Mouse (Mus musculus) embryonic facial prominence, embryonic 12.5 days (tissue): ENCODE results near the gene Efhd1. TPM values are rescaled to one million over a fixed set of nuclear protein-coding genes. Genes with fewer than 3 reads are reported as not detected.

ENCODE experiments used
- ATAC-seq: fragments of 200-750 bp; cut with Nextera tagmentation; 2 replicates; pipeline ENCODE4 v1.8.0; 2017; ENCODE audit not compliant: insufficient number of reproducible peaks, insufficient read depth, low FRiP score, low TSS enrichment
- H3K27ac ChIP-seq: fragments of 300-500 bp; sonication (generic); 2 replicates; pipeline ENCODE4 v1.5.1; 2016; ENCODE audit warnings: mild to moderate bottlenecking
- H3K27me3 ChIP-seq: fragments of 300-500 bp; sonication (generic); 2 replicates; pipeline ENCODE4 v1.6.1; 2016; ENCODE audit warnings: mild to moderate bottlenecking, moderate library complexity
- H3K36me3 ChIP-seq: fragments of 300-500 bp; sonication (generic); 2 replicates; pipeline ENCODE4 v1.6.1; 2016; ENCODE audit warnings: mild to moderate bottlenecking
- H3K4me1 ChIP-seq: fragments of 300-500 bp; sonication (generic); 2 replicates; pipeline ENCODE4 v1.6.1; 2016
- H3K4me2 ChIP-seq: fragments of 300-500 bp; sonication (generic); replicated peaks from 2 replicates; pipeline ENCODE4 v1.6.1; 2016; ENCODE audit warnings: mild to moderate bottlenecking, moderate library complexity
- H3K4me3 ChIP-seq: fragments of 300-500 bp; sonication (generic); 2 replicates; pipeline ENCODE4 v1.5.1; 2016; ENCODE audit warnings: mild to moderate bottlenecking
- H3K9ac ChIP-seq: fragments of 300-500 bp; sonication (generic); 2 replicates; pipeline ENCODE4 v1.6.1; 2016; ENCODE audit warnings: mild to moderate bottlenecking, moderate library complexity
- H3K9me3 ChIP-seq: fragments of 300-500 bp; sonication (generic); 2 replicates; pipeline ENCODE4 v1.6.1; 2016; ENCODE audit warnings: mild to moderate bottlenecking, moderate library complexity
- WGBS: fragments of 180-500 bp; shearing (Covaris S2); methylation state at CpG from one replicate; pipeline ENCODE4 v1.1.7; 2016; 5-methylcytosine and 5-hydroxymethylcytosine counted together
- polyA plus RNA-seq: library from polyadenylated mRNA; unstranded; fragments of >200 nt; fragmentation: Nextera tagmentation; extraction: Ambion mirVana; gene quantifications from 2 replicates; pipeline ENCODE4 v1.2.1, GENCODE M21; 2016

The Efhd1 gene
- 0.98 and 1.5 TPM in 2 replicates for polyA plus RNA-seq

GRCm38 (mm10) chr1:87264134-87265006, at the start of gene Efhd1:
Gene Efhd1 (plus strand): TSS chr1:87264363.
- Histone ChIP-seq H3K4me3 (peak within 1 kb of the TSS; percentile 52), H3K27me3 (peaks cover 87% of the 10 kb centered on the region), H3K27ac (no peak within 1 kb of the TSS), H3K36me3 (no peaks in the 10 kb centered on the region), H3K4me2 (peak within 1 kb of the TSS; percentile 96), H3K9me3 (no peaks in the 10 kb centered on the region), H3K4me1 (peaks cover 20% of the 10 kb centered on the region), H3K9ac (peak within 1 kb of the TSS; percentile 47)
- under 1% methylated on average over 70 of the region's 70 CpGs for WGBS
- ATAC-seq, result no peak

- Histone ChIP-seq H3K4me3 (peak overlapping the region; percentile 77), H3K27ac (peak overlapping the region; percentile 99), H3K9me3 (no peaks in the 10 kb centered on the region), H3K27me3 (no peaks in the 10 kb centered on the region), H3K4me2 (peak overlapping the region; percentile 68), H3K36me3 (peaks cover 3% of the 10 kb centered on the region), H3K9ac (peak overlapping the region; percentile 98), H3K4me1 (peaks cover 26% of the 10 kb centered on the region)
- no peak for ATAC-seq
- 17% methylated on average over 4 of the region's 4 CpGs for WGBS
These were observed 49.4 kb upstream of the Efhd1 start for GRCm38 (mm10) chr1:87214748-87215147.

- Histone ChIP-seq H3K27me3 (no peaks in the 10 kb centered on the region), H3K4me2 (no peak overlapping the region), H3K9me3 (no peaks in the 10 kb centered on the region), H3K4me3 (no peak overlapping the region), H3K36me3 (peaks cover 34% of the 10 kb centered on the region), H3K9ac (no peak overlapping the region), H3K27ac (no peak overlapping the region), H3K4me1 (peaks cover 24% of the 10 kb centered on the region)
- no peak for ATAC-seq
- WGBS, result 66% methylated on average over 3 of the region's 3 CpGs
These were observed 46.2 kb upstream of the Efhd1 start for GRCm38 (mm10) chr1:87217938-87218337.

- Histone ChIP-seq H3K4me2 (no peak overlapping the region), H3K36me3 (peaks cover 89% of the 10 kb centered on the region), H3K4me1 (no peaks in the 10 kb centered on the region), H3K9ac (no peak overlapping the region), H3K4me3 (no peak overlapping the region), H3K27me3 (no peaks in the 10 kb centered on the region), H3K27ac (no peak overlapping the region), H3K9me3 (no peaks in the 10 kb centered on the region)
- ATAC-seq, result no peak
- 95% methylated on average over 8 of the region's 8 CpGs for WGBS
These were observed 38.4 kb upstream of the Efhd1 start for GRCm38 (mm10) chr1:87225739-87226138.

GRCm38 (mm10) chr1:87226409-87227159, 37.6 kb upstream of the Efhd1 start:
- Histone ChIP-seq H3K9ac (no peak overlapping the region), H3K4me1 (no peaks in the 10 kb centered on the region), H3K4me3 (no peak overlapping the region), H3K27ac (no peak overlapping the region), H3K36me3 (peaks cover 84% of the 10 kb centered on the region), H3K9me3 (no peaks in the 10 kb centered on the region), H3K4me2 (no peak overlapping the region), H3K27me3 (no peaks in the 10 kb centered on the region)
- no peak for ATAC-seq
- 100% methylated on average over 1 of the region's 1 CpGs for WGBS

- no peak overlapping the region for H3K4me3 ChIP-seq
- WGBS, result 93% methylated on average over 3 of the region's 3 CpGs
- H3K9me3 ChIP-seq, result no peaks in the 10 kb centered on the region
- no peak overlapping the region for H3K27ac ChIP-seq
- H3K4me2 ChIP-seq, result no peak overlapping the region
- no peak for ATAC-seq
- H3K36me3 ChIP-seq, result peaks cover 79% of the 10 kb centered on the region
- no peaks in the 10 kb centered on the region for H3K4me1 ChIP-seq
- H3K27me3 ChIP-seq, result no peaks in the 10 kb centered on the region
- no peak overlapping the region for H3K9ac ChIP-seq
These were observed 37.0 kb upstream of the Efhd1 start for GRCm38 (mm10) chr1:87227160-87227550.

GRCm38 (mm10) chr1:87230606-87231005, 33.6 kb upstream of the Efhd1 start:
- Histone ChIP-seq H3K9ac (no peak overlapping the region), H3K27me3 (no peaks in the 10 kb centered on the region), H3K4me3 (no peak overlapping the region), H3K4me1 (no peaks in the 10 kb centered on the region), H3K27ac (no peak overlapping the region), H3K36me3 (peaks cover 73% of the 10 kb centered on the region), H3K9me3 (no peaks in the 10 kb centered on the region), H3K4me2 (no peak overlapping the region)
- 84% methylated on average over 5 of the region's 5 CpGs for WGBS
- no peak for ATAC-seq

GRCm38 (mm10) chr1:87232197-87232596, 32.0 kb upstream of the Efhd1 start:
- Histone ChIP-seq H3K27ac (no peak overlapping the region), H3K4me1 (no peaks in the 10 kb centered on the region), H3K9me3 (no peaks in the 10 kb centered on the region), H3K27me3 (no peaks in the 10 kb centered on the region), H3K4me2 (no peak overlapping the region), H3K4me3 (no peak overlapping the region), H3K9ac (no peak overlapping the region), H3K36me3 (peaks cover 60% of the 10 kb centered on the region)
- WGBS, result 78% methylated on average over 7 of the region's 7 CpGs
- ATAC-seq, result no peak

GRCm38 (mm10) chr1:87239056-87239455, 25.1 kb upstream of the Efhd1 start:
- Histone ChIP-seq H3K9me3 (no peaks in the 10 kb centered on the region), H3K36me3 (peaks cover 32% of the 10 kb centered on the region), H3K4me2 (no peak overlapping the region), H3K9ac (no peak overlapping the region), H3K4me1 (no peaks in the 10 kb centered on the region), H3K4me3 (no peak overlapping the region), H3K27me3 (no peaks in the 10 kb centered on the region), H3K27ac (no peak overlapping the region)
- WGBS, result 63% methylated on average over 8 of the region's 8 CpGs
- ATAC-seq, result no peak

GRCm38 (mm10) chr1:87243021-87243420, 21.1 kb upstream of the Efhd1 start:
- Histone ChIP-seq H3K4me2 (no peak overlapping the region), H3K9me3 (no peaks in the 10 kb centered on the region), H3K27ac (no peak overlapping the region), H3K27me3 (no peaks in the 10 kb centered on the region), H3K9ac (no peak overlapping the region), H3K4me1 (no peaks in the 10 kb centered on the region), H3K36me3 (peaks cover 16% of the 10 kb centered on the region), H3K4me3 (no peak overlapping the region)
- ATAC-seq, result no peak
- 88% methylated on average over 8 of the region's 8 CpGs for WGBS

GRCm38 (mm10) chr1:87245430-87245829, 18.7 kb upstream of the Efhd1 start:
- H3K4me3 ChIP-seq, result no peak overlapping the region
- WGBS, result 26% methylated on average over 1 of the region's 1 CpGs
- no peak overlapping the region for H3K9ac ChIP-seq
- no peak overlapping the region for H3K27ac ChIP-seq
- H3K36me3 ChIP-seq, result peaks cover 3% of the 10 kb centered on the region; the same call in 1 of the 2 replicates
- no peak overlapping the region for H3K4me2 ChIP-seq
- H3K9me3 ChIP-seq, result no peaks in the 10 kb centered on the region
- no peak for ATAC-seq
- H3K27me3 ChIP-seq, result no peaks in the 10 kb centered on the region
- no peaks in the 10 kb centered on the region for H3K4me1 ChIP-seq
